Mouse (Mus musculus) MEL (cell line): ENCODE measurements around the gene Nrk. TPM values are rescaled to one million over a fixed set of nuclear protein-coding genes. Genes with fewer than 3 reads are reported as not detected.

ENCODE experiments used
- DNase-seq: peaks from one replicate; pipeline ENCODE4 v3.0.0; 2011; ENCODE audit warnings: low read depth, low spot score
- H3K27ac ChIP-seq: 2 replicates; pipeline ENCODE4 v1.5.1; 2012; ENCODE audit warnings: low read depth, mild to moderate bottlenecking, control low read depth, low read length, moderate library complexity; ENCODE audit not compliant: control insufficient read depth
- H3K27me3 ChIP-seq, 2 experiments: fragments of 150-350 bp in 1 of 2; sonication (generic) in 1 of 2; 2 replicates each; pipeline ENCODE4 v1.6.1; 2012; ENCODE audit warnings: low read length in 2 of 2, mild to moderate bottlenecking in 2 of 2, improper control_type of control experiment in 1 of 2, moderate library complexity in 1 of 2; ENCODE audit not compliant: insufficient read depth in 2 of 2, control insufficient read depth in 1 of 2
- H3K36me3 ChIP-seq, 2 experiments: 2 replicates each; pipeline ENCODE4 v1.6.1; 2012 to 2014; ENCODE audit warnings: low read length in 2 of 2, improper control_type of control experiment in 1 of 2, inconsistent platforms in 1 of 2, mild to moderate bottlenecking in 1 of 2; ENCODE audit not compliant: insufficient read depth in 2 of 2, control insufficient read depth in 1 of 2
- H3K4me1 ChIP-seq, 2 experiments: fragments of 150-350 bp in 1 of 2; sonication (generic) in 1 of 2; 2 replicates each; pipeline ENCODE4 v1.6.1; 2012; ENCODE audit warnings: low read length in 2 of 2, improper control_type of control experiment in 1 of 2, mild to moderate bottlenecking in 1 of 2; ENCODE audit not compliant: insufficient read depth in 2 of 2, control insufficient read depth in 1 of 2
- H3K4me3 ChIP-seq, 2 experiments: fragments of 150-350 bp in 1 of 2; sonication (generic) in 1 of 2; 2 replicates each; pipeline ENCODE4 v1.5.1; 2012; ENCODE audit warnings: low read depth in 2 of 2, low read length in 2 of 2, mild to moderate bottlenecking in 2 of 2, moderate library complexity in 2 of 2, control low read depth in 1 of 2, improper control_type of control experiment in 1 of 2; ENCODE audit not compliant: control insufficient read depth in 1 of 2, insufficient read depth in 1 of 2
- H3K79me2 ChIP-seq: 2 replicates; pipeline ENCODE4 v1.6.1; 2012; ENCODE audit warnings: mild to moderate bottlenecking, low read length, moderate library complexity; ENCODE audit not compliant: control insufficient read depth, poor library complexity, insufficient read depth
- H3K9ac ChIP-seq: 2 replicates; pipeline ENCODE4 v1.6.1; 2012; ENCODE audit warnings: low read depth, mild to moderate bottlenecking, control low read depth, low read length, moderate library complexity; ENCODE audit not compliant: control insufficient read depth, poor library complexity, severe bottlenecking
- H3K9me3 ChIP-seq: fragments of 150-350 bp; sonication (generic); replicated peaks from 2 replicates; pipeline ENCODE4 v1.6.1; 2012; ENCODE audit warnings: mild to moderate bottlenecking, low read length, improper control_type of control experiment, moderate library complexity; ENCODE audit not compliant: insufficient read depth
- BHLHE40 ChIP-seq: IDR thresholded peaks from 2 replicates; pipeline ENCODE4 v1.6.1; 2012; ENCODE audit warnings: low read depth, mild to moderate bottlenecking, inconsistent platforms, low read length, improper control_type of control experiment, borderline replicate concordance
- CHD1 ChIP-seq: IDR thresholded peaks from 2 replicates; pipeline ENCODE4 v1.6.1; 2012; ENCODE audit warnings: low read depth, mild to moderate bottlenecking, inconsistent platforms, low read length, improper control_type of control experiment
- CTCF ChIP-seq, 3 experiments: IDR thresholded peaks in 2 of 3; conservative IDR thresholded peaks in 1 of 3; 2 replicates each; pipeline ENCODE4 v1.5.1; 2011 to 2012; ENCODE audit warnings: low read length in 3 of 3, low read depth in 2 of 3, mild to moderate bottlenecking in 2 of 3, improper control_type of control experiment in 1 of 3, inconsistent platforms in 1 of 3, mixed read lengths in 1 of 3, moderate library complexity in 1 of 3; ENCODE audit not compliant: control insufficient read depth in 1 of 3, insufficient read depth in 1 of 3, poor library complexity in 1 of 3, severe bottlenecking in 1 of 3
- E2F4 ChIP-seq: IDR thresholded peaks from 2 replicates; pipeline ENCODE4 v1.6.1; 2011; ENCODE audit warnings: low read depth, low read length, improper control_type of control experiment, borderline replicate concordance
- EP300 ChIP-seq, 2 experiments: IDR thresholded peaks; 2 replicates each; pipeline ENCODE4 v1.6.1; 2011; ENCODE audit warnings: improper control_type of control experiment in 2 of 2, low read length in 2 of 2, low read depth in 1 of 2, mild to moderate bottlenecking in 1 of 2
- ETS1 ChIP-seq: IDR thresholded peaks from 2 replicates; pipeline ENCODE4 v1.6.1; 2012; ENCODE audit warnings: low read depth, mild to moderate bottlenecking, inconsistent platforms, low read length, improper control_type of control experiment, moderate library complexity
- MAFK ChIP-seq: IDR thresholded peaks from 2 replicates; pipeline ENCODE4 v1.6.1; 2011; ENCODE audit warnings: low read depth, mild to moderate bottlenecking, low read length, improper control_type of control experiment, borderline replicate concordance
- MYC ChIP-seq: IDR thresholded peaks from 2 replicates; pipeline ENCODE4 v1.6.1; 2011; ENCODE audit warnings: low read depth, mild to moderate bottlenecking, low read length, improper control_type of control experiment, moderate library complexity
- NRF1 ChIP-seq: IDR thresholded peaks from 2 replicates; pipeline ENCODE4 v1.6.1; 2014; ENCODE audit warnings: low read depth, mild to moderate bottlenecking, inconsistent platforms, low read length, improper control_type of control experiment, moderate library complexity; ENCODE audit not compliant: poor library complexity, insufficient read depth, severe bottlenecking
- POLR2AphosphoS2 ChIP-seq: IDR thresholded peaks from 2 replicates; pipeline ENCODE4 v1.6.1; 2011; ENCODE audit warnings: low read length, improper control_type of control experiment
- POLR2AphosphoS5 ChIP-seq: IDR thresholded peaks from 2 replicates; pipeline ENCODE4 v1.6.1; 2012; ENCODE audit warnings: low read depth, borderline replicate concordance, mild to moderate bottlenecking, inconsistent platforms, low read length, moderate library complexity, mixed read lengths
- RAD21 ChIP-seq: IDR thresholded peaks from 2 replicates; pipeline ENCODE4 v1.6.1; 2011; ENCODE audit warnings: mild to moderate bottlenecking, low read depth, low read length, improper control_type of control experiment
- SIN3A ChIP-seq: IDR thresholded peaks from 2 replicates; pipeline ENCODE4 v1.6.1; 2012; ENCODE audit warnings: low read length, improper control_type of control experiment, inconsistent platforms
- SMC3 ChIP-seq: IDR thresholded peaks from 2 replicates; pipeline ENCODE4 v1.6.1; 2011; ENCODE audit warnings: low read depth, low read length, improper control_type of control experiment
- TAL1 ChIP-seq: IDR thresholded peaks from 2 replicates; pipeline ENCODE4 v1.6.1; 2012; ENCODE audit warnings: mild to moderate bottlenecking, inconsistent platforms, low read length, moderate library complexity, mixed read lengths
- TBP ChIP-seq: IDR thresholded peaks from 2 replicates; pipeline ENCODE4 v1.8.0; 2011; ENCODE audit warnings: low read depth, low read length, improper control_type of control experiment
- USF2 ChIP-seq, 2 experiments: IDR thresholded peaks; 2 replicates each; pipeline ENCODE4 v1.6.1; 2011 to 2012; ENCODE audit warnings: improper control_type of control experiment in 2 of 2, low read length in 2 of 2, borderline replicate concordance in 1 of 2, inconsistent platforms in 1 of 2, low read depth in 1 of 2, mild to moderate bottlenecking in 1 of 2; ENCODE audit not compliant: insufficient read depth in 1 of 2
- ZC3H11A ChIP-seq: IDR thresholded peaks from 2 replicates; pipeline ENCODE4 v1.6.1; 2012; ENCODE audit warnings: low read depth, mild to moderate bottlenecking, inconsistent platforms, low read length, improper control_type of control experiment
- ZMIZ1 ChIP-seq: IDR thresholded peaks from 2 replicates; pipeline ENCODE4 v1.6.1; 2012; ENCODE audit warnings: low read depth, mild to moderate bottlenecking, inconsistent platforms, low read length, improper control_type of control experiment, moderate library complexity
- polyA plus RNA-seq, 2 experiments: library from polyadenylated mRNA; stranded (reverse) in 1 of 2; unstranded in 1 of 2; fragments of >175 nt in 1 of 2; fragments of >200 nt in 1 of 2; gene quantifications; 2 replicates each; pipeline versions ENCODE4 v1.2.1 to v1.2.4; 2012; ENCODE audit warnings: low replicate concordance in 2 of 2, low read depth in 1 of 2; ENCODE audit not compliant: insufficient read length in 2 of 2, insufficient read depth in 1 of 2, missing spikeins in 1 of 2
- total RNA-seq: library from RNA; depleted of rRNA; stranded (reverse); fragments of 300-350 nt; gene quantifications from 2 replicates; pipeline ENCODE4 v1.2.3, GENCODE M21; 2012

Nrk gene
- total and polyA plus RNA-seq, 3 experiments: not detected

DNA sequence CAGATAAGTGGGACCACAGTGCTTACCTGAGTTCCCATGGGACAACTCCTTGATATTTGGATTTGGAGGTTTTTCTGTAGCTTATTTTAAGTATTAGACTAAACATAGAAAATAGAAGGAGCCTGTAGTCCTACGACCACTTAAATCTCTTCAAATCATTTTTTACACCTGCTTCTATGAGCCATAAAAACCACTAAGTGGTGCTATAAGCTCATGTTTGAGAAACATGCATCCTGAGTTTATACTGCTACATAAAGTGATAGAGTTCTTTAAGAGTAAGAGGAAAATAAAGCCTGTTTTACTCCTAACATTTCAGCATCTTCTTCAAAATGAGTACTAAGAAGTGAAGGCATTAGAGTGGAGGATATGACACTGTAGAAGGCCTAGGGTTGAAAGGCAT lies 102.3 kb downstream of the Nrk start:
- Histone ChIP-seq H3K4me3 (no peak overlapping the region), H3K9ac (no peak overlapping the region), H3K27ac (no peak overlapping the region)
- DNase-seq: peak; percentile 11
- TF ChIP-seq ETS1: no peak
- no peak for TF ChIP-seq TBP
- 0 out of 2 replicates have a peak, but pooled peaks have one; percentile 6 for TF ChIP-seq ZC3H11A
- TF ChIP-seq POLR2AphosphoS5: no peak
- peak in 1 of 3 experiments; percentile 35; a peak in 2 of 6 replicates for TF ChIP-seq CTCF (IDR thresholded peaks at IDR 0.05 in 2 of 3, conservative IDR thresholded peaks at IDR 0.05 in 1 of 3; ENCODE audit: control insufficient read depth in 1 of 3, insufficient read depth in 1 of 3, low read depth in 2 of 3, low read length in 3 of 3, poor library complexity in 1 of 3, severe bottlenecking in 1 of 3)
- no peak for TF ChIP-seq E2F4
- no peak for TF ChIP-seq USF2 (IDR thresholded peaks at IDR 0.05; ENCODE audit: borderline replicate concordance in 1 of 2, insufficient read depth in 1 of 2, low read depth in 1 of 2, low read length in 2 of 2)
- TF ChIP-seq MAFK: no peak
- no peak for TF ChIP-seq MYC
- TF ChIP-seq RAD21: peak; percentile 53
- TF ChIP-seq SMC3: peak; percentile 35
- TF ChIP-seq, all 39 proteins: peak for 4
- peaks cover 0 to 4% of the 10 kb centered on the region in 2 experiments; a peak in 1 of 4 replicates for H3K36me3 ChIP-seq
- no peaks in the 10 kb centered on the region for H3K9me3 ChIP-seq
- H3K79me2 ChIP-seq: no peaks in the 10 kb centered on the region
- H3K4me1 ChIP-seq: peaks cover 0 to 5% of the 10 kb centered on the region in 2 experiments; a peak in 1 of 4 replicates
- H3K27me3 ChIP-seq: no peaks in the 10 kb centered on the region

DNA sequence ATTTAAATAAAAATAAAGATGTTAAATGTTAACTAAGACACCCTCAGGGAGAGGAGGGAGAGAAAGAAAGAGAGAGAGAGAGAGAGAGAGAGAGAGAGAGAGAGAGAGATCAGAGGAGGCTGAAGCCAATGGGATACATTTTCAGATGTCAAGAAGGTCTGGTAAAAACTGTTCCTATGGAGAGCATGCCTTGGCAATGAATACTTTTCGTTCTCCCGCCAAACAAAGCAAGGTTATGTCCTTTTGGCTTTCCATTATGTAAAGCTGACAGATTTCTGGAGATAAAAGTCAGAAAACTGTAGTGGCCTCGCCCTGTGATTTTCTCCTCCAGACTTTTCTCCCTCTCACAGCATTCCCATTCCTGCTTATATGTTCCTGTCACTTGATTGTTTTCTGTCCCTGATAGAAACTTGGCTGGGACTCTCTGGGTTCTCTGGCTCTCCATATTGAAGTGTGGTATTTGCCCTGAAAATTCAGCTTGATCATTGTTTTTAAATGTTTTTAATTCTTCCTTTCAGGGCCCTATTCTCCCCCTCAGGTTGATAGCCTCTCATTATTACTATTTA lies 112.4 kb downstream of the Nrk start:
- Histone ChIP-seq H3K27me3 (no peaks in the 10 kb centered on the region), H3K9me3 (no peaks in the 10 kb centered on the region), H3K4me3 (no peak overlapping the region), H3K79me2 (no peaks in the 10 kb centered on the region), H3K9ac (no peak overlapping the region), H3K36me3 (no peaks in the 10 kb centered on the region), H3K27ac (no peak overlapping the region), H3K4me1 (no peaks in the 10 kb centered on the region)
- no peak for DNase-seq
- TF ChIP-seq NRF1 (no peak), POLR2AphosphoS2 (no peak), SIN3A (no peak), E2F4 (no peak), EP300 (IDR thresholded peaks at IDR 0.05; ENCODE audit: low read depth in 1 of 2, low read length in 2 of 2) (no peak), CHD1 (no peak), USF2 (IDR thresholded peaks at IDR 0.05; ENCODE audit: borderline replicate concordance in 1 of 2, insufficient read depth in 1 of 2, low read depth in 1 of 2, low read length in 2 of 2) (no peak), ZMIZ1 (no peak), TAL1 (no peak), BHLHE40 (no peak), POLR2AphosphoS5 (no peak)
